Mouse (Mus musculus) C2C12 (cell line): ENCODE measurements around the gene Gm11565. TPM values are rescaled to one million over a fixed set of nuclear protein-coding genes. Genes with fewer than 3 reads are reported as not detected.

Experiments
- H3K27me3 ChIP-seq: one replicate; pipeline ENCODE4 v1.6.1; 2011; ENCODE audit not compliant: control insufficient read depth, insufficient read depth, insufficient read length
- H3K36me3 ChIP-seq: one replicate; pipeline ENCODE4 v1.6.1; 2011; ENCODE audit not compliant: control insufficient read depth, insufficient read depth
- H3K4me3 ChIP-seq: one replicate; pipeline ENCODE4 v1.5.1; 2011; ENCODE audit warnings: mild to moderate bottlenecking, control low read depth; ENCODE audit not compliant: poor library complexity, insufficient read depth, severe bottlenecking
- H3K79me2 ChIP-seq: one replicate; pipeline ENCODE4 v1.6.1; 2011; ENCODE audit not compliant: control insufficient read depth, insufficient read depth
- H3K79me3 ChIP-seq: one replicate; pipeline ENCODE4 v1.6.1; 2011; ENCODE audit warnings: low read depth, control low read depth
- H3ac ChIP-seq: one replicate; pipeline ENCODE3; 2011; ENCODE audit warnings: low read depth; ENCODE audit not compliant: control insufficient read depth, insufficient read length
- CEBPB ChIP-seq: IDR thresholded peaks from one replicate; pipeline ENCODE4 v1.6.1; 2011; ENCODE audit warnings: low read depth, mild to moderate bottlenecking, control low read depth, moderate library complexity
- CTCF ChIP-seq: IDR thresholded peaks from one replicate; pipeline ENCODE4 v1.5.1; 2011; ENCODE audit not compliant: control insufficient read depth, insufficient read depth, insufficient read length
- FOSL1 ChIP-seq: IDR thresholded peaks from one replicate; pipeline ENCODE4 v1.8.0; 2011; ENCODE audit warnings: mild to moderate bottlenecking, low read length; ENCODE audit not compliant: poor library complexity, insufficient read depth, severe bottlenecking
- MAX ChIP-seq: IDR thresholded peaks from one replicate; pipeline ENCODE4 v1.6.1; 2011; ENCODE audit warnings: mild to moderate bottlenecking, control low read depth
- MYOD1 ChIP-seq: IDR thresholded peaks from one replicate; pipeline ENCODE4 v1.6.1; 2011; ENCODE audit warnings: low read depth; ENCODE audit not compliant: control insufficient read depth, insufficient read length
- MYOG ChIP-seq: IDR thresholded peaks from one replicate; pipeline ENCODE4 v1.6.1; 2011; ENCODE audit not compliant: control insufficient read depth, insufficient read length; ENCODE audit errors: extremely low read depth
- USF1 ChIP-seq: IDR thresholded peaks from one replicate; pipeline ENCODE4 v1.6.1; 2011; ENCODE audit warnings: low read depth, mild to moderate bottlenecking, control low read depth, moderate library complexity
- polyA plus RNA-seq: library from polyadenylated mRNA; unstranded; fragments of >200 nt; fragmentation: generic; extraction: Trizol; gene quantifications from one replicate; pipeline ENCODE4 v1.2.1, GENCODE M21; 2012; ENCODE audit warnings: missing spikeins

Gm11565 gene
- polyA plus RNA-seq, 1 experiment: not detected

GRCm38 (mm10) chr11:99948175-99948574 is 33.6 kb downstream of the Gm11565 start, which contains the start of gene Krtap9-5:
Krtap9-5 (plus strand) TSS chr11:99948475.
- TF ChIP-seq CTCF: no peak
- TF ChIP-seq USF1: no peak
- no peak for TF ChIP-seq FOSL1
- no peak for TF ChIP-seq MYOG
- TF ChIP-seq CEBPB: no peak
- no peak for TF ChIP-seq MYOD1
- no peak for TF ChIP-seq MAX
- Histone ChIP-seq H3K36me3 (no peaks in the 10 kb centered on the region), H3K79me2 (no peaks in the 10 kb centered on the region), H3K27me3 (peaks cover 4% of the 10 kb centered on the region), H3K79me3 (no peaks in the 10 kb centered on the region), H3K4me3 (no peak within 1 kb of the TSS), H3ac (no peak within 1 kb of the TSS)

- no peak overlapping the region for H3ac ChIP-seq
- no peaks in the 10 kb centered on the region for H3K36me3 ChIP-seq
- TF ChIP-seq USF1: no peak
- TF ChIP-seq CEBPB: no peak
- no peak for TF ChIP-seq FOSL1
- TF ChIP-seq MYOG: no peak
- no peak for TF ChIP-seq CTCF
- no peak for TF ChIP-seq MYOD1
- no peak for TF ChIP-seq MAX
- H3K79me2 ChIP-seq: no peaks in the 10 kb centered on the region
- no peak overlapping the region for H3K4me3 ChIP-seq
- peaks cover 7% of the 10 kb centered on the region for H3K27me3 ChIP-seq
- H3K79me3 ChIP-seq: no peaks in the 10 kb centered on the region
Measured at GRCm38 (mm10) chr11:99964213-99964612, 49.7 kb downstream of the Gm11565 start.

Other genes with a start within 250 kb of the Gm11565 start
- gene Krtap4-6, start 248.8 kb upstream of the Gm11565 start, polyA plus RNA-seq: not detected
- gene Gm14190, start 224.0 kb upstream of the Gm11565 start, polyA plus RNA-seq: not detected
- not detected for gene Gm14180, start 180.5 kb upstream of the Gm11565 start, polyA plus RNA-seq
- gene Gm11595, start 141.8 kb upstream of the Gm11565 start, polyA plus RNA-seq: not detected
- gene Krtap4-8, start 134.0 kb upstream of the Gm11565 start, polyA plus RNA-seq: not detected
- gene Krtap4-9, start 129.6 kb upstream of the Gm11565 start, polyA plus RNA-seq: not detected
- not detected for gene Gm11596, start 121.3 kb upstream of the Gm11565 start, polyA plus RNA-seq
- gene Gm11569, start 115.8 kb upstream of the Gm11565 start, polyA plus RNA-seq: not detected
- gene Gm11554, start 110.3 kb upstream of the Gm11565 start, polyA plus RNA-seq: not detected
- not detected for gene Krtap4-13, start 104.9 kb upstream of the Gm11565 start, polyA plus RNA-seq
- gene Gm11564, start 99.1 kb upstream of the Gm11565 start, polyA plus RNA-seq: not detected
- not detected for gene 2300003K06Rik, start 76.7 kb upstream of the Gm11565 start, polyA plus RNA-seq
- not detected for gene Krtap4-16, start 63.1 kb upstream of the Gm11565 start, polyA plus RNA-seq
- gene Gm11568, start 56.8 kb upstream of the Gm11565 start, polyA plus RNA-seq: not detected
- gene Gm11559, start 50.3 kb upstream of the Gm11565 start, polyA plus RNA-seq: not detected
- not detected for gene Krtap9-1, start 41.4 kb upstream of the Gm11565 start, polyA plus RNA-seq
- not detected for gene Gm11567, start 35.6 kb upstream of the Gm11565 start, polyA plus RNA-seq
- not detected for gene Krtap31-1, start 6.8 kb upstream of the Gm11565 start, polyA plus RNA-seq
- gene Krtap31-2, start 21.5 kb downstream of the Gm11565 start, polyA plus RNA-seq: not detected
- not detected for gene Krtap9-5, start 33.7 kb downstream of the Gm11565 start, polyA plus RNA-seq
- gene Krtap29-1, start 64.3 kb downstream of the Gm11565 start, polyA plus RNA-seq: not detected
- not detected for gene Krtap16-1, start 71.8 kb downstream of the Gm11565 start, polyA plus RNA-seq
- gene Krtap17-1, start 79.2 kb downstream of the Gm11565 start, polyA plus RNA-seq: not detected
- 0.02 TPM for gene Krt33a, start 101.5 kb downstream of the Gm11565 start, polyA plus RNA-seq
- not detected for gene Krt33b, start 115.1 kb downstream of the Gm11565 start, polyA plus RNA-seq
- not detected for gene Krt34, start 126.8 kb downstream of the Gm11565 start, polyA plus RNA-seq
- not detected for gene Krt31, start 135.8 kb downstream of the Gm11565 start, polyA plus RNA-seq
- not detected for gene Krt32, start 173.5 kb downstream of the Gm11565 start, polyA plus RNA-seq
- not detected for gene Krt35, start 181.5 kb downstream of the Gm11565 start, polyA plus RNA-seq
- gene Krt36, start 190.9 kb downstream of the Gm11565 start, polyA plus RNA-seq: 0.14 TPM
- 20.0 TPM for gene Krt13, start 206.8 kb downstream of the Gm11565 start, polyA plus RNA-seq
- 0.02 TPM for gene Krt15, start 221.2 kb downstream of the Gm11565 start, polyA plus RNA-seq
- 3.5 TPM for gene Krt19, start 233.9 kb downstream of the Gm11565 start, polyA plus RNA-seq